ENCODE assay signal across 7 mouse cellular contexts in the genomic region with DNA sequence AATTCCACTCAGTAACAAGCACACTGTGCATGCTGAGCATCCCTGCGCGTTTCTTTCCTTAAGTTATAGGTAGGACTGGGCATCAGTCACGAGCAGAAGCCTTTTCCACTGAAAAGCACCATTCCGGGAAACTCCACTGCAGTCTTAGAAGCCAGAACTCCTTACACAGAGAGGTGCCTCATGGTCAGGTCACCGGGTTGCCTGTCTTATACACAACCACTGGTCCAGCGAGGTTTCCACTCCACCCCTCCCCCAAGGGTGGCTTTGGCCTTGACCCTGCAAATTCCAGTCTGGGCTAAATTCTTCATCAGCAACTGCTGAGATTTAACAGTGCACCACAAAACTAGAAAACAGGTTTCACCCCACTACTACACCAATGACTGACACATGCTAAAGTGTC. TPM values are rescaled to one million over a fixed set of nuclear protein-coding genes. Genes with fewer than 3 reads are reported as not detected.
DNase-seq lines count a peak whose midpoint lies in the region; ATAC-seq lines count a peak whose summit lies in the region.

No protein-coding gene starts in this region.

- H3K4me2 ChIP-seq in hindbrain, embryonic 13.5 days: peak overlapping the region; percentile 93
- H3K4me2 ChIP-seq in limb, embryonic 15.5 days: peak overlapping the region; percentile 97
- peak overlapping the region; percentile 97 for H3K4me2 ChIP-seq in stomach, embryonic 14.5 days (replicated peaks; ENCODE audit: low read depth, low read length)

- H3K4me3 ChIP-seq in hindbrain, embryonic 13.5 days: peak overlapping the region; percentile 87
- peak overlapping the region; percentile 83 for H3K4me3 ChIP-seq in limb, embryonic 15.5 days
- peak overlapping the region; percentile 82; the same call in 1 of the 2 replicates for H3K4me3 ChIP-seq in stomach, embryonic 14.5 days (ENCODE audit: low read depth, low read length)

- peaks cover 26% of the 10 kb centered on the region for H3K4me1 ChIP-seq in hindbrain, embryonic 13.5 days (replicated peaks)
- H3K4me1 ChIP-seq in limb, embryonic 15.5 days: peaks cover 14% of the 10 kb centered on the region
- H3K4me1 ChIP-seq in stomach, embryonic 14.5 days (ENCODE audit: control insufficient read depth, insufficient read depth, low read length): peaks cover 6% of the 10 kb centered on the region; the same call in 1 of the 2 replicates

- WGBS in hindbrain, embryonic 13.5 days: 27% methylated on average over 6 of the region's 6 CpGs
- WGBS in limb, embryonic 15.5 days: 43% methylated on average over 6 of the region's 6 CpGs
- WGBS in stomach, embryonic 14.5 days: 17% methylated on average over 6 of the region's 6 CpGs

- no peak for ATAC-seq in hindbrain, embryonic 13.5 days (ENCODE audit: low FRiP score)
- ATAC-seq in limb, embryonic 15.5 days (ENCODE audit: insufficient number of reproducible peaks, low FRiP score, low TSS enrichment, low read depth): no peak
- ATAC-seq in stomach, embryonic 14.5 days (ENCODE audit: insufficient number of reproducible peaks, insufficient read depth, low FRiP score, low read depth): no peak; the same call in 1 of the 2 replicates

- no peaks in the 10 kb centered on the region for H3K9me3 ChIP-seq in hindbrain, embryonic 13.5 days
- no peaks in the 10 kb centered on the region for H3K9me3 ChIP-seq in limb, embryonic 15.5 days
- no peaks in the 10 kb centered on the region for H3K9me3 ChIP-seq in stomach, embryonic 14.5 days (ENCODE audit: control insufficient read depth, low read depth, low read length)

- H3K9ac ChIP-seq in hindbrain, embryonic 13.5 days: peak overlapping the region; percentile 94
- no peak overlapping the region for H3K9ac ChIP-seq in limb, embryonic 15.5 days
- H3K9ac ChIP-seq in stomach, embryonic 14.5 days (replicated peaks; ENCODE audit: low read depth, low read length): no peak overlapping the region

- DNase-seq in adrenal gland, postnatal 25 days: peak; percentile 14
- DNase-seq in embryo, embryonic 9.5 days (ENCODE audit: extremely low spot score): peak; percentile 44
- DNase-seq in layer of hippocampus, adult 18-20 months (ENCODE audit: low spot score in 2 of 2): no peak
- no peak for DNase-seq in natural killer cell, adult 2 months (ENCODE audit: low spot score in 2 of 2)

- H3K36me3 ChIP-seq in hindbrain, embryonic 13.5 days: peaks cover 10% of the 10 kb centered on the region; the same call in 1 of the 2 replicates
- no peaks in the 10 kb centered on the region for H3K36me3 ChIP-seq in limb, embryonic 15.5 days
- H3K36me3 ChIP-seq in stomach, embryonic 14.5 days (ENCODE audit: control insufficient read depth, insufficient read depth, low read length): no peaks in the 10 kb centered on the region

- H3K27ac ChIP-seq in hindbrain, embryonic 13.5 days: no peak overlapping the region
- no peak overlapping the region for H3K27ac ChIP-seq in limb, embryonic 15.5 days
- H3K27ac ChIP-seq in stomach, embryonic 14.5 days (ENCODE audit: low read length): no peak overlapping the region

- H3K27me3 ChIP-seq in hindbrain, embryonic 13.5 days: peaks cover 13% of the 10 kb centered on the region
- H3K27me3 ChIP-seq in limb, embryonic 15.5 days: no peaks in the 10 kb centered on the region
- H3K27me3 ChIP-seq in stomach, embryonic 14.5 days (ENCODE audit: control insufficient read depth, insufficient read depth, low read length): no peaks in the 10 kb centered on the region

RNA-seq across cellular contexts. Expression of gene Nos1ap, which starts 1.3 kb away (rescaled TPM):
- 20.1 and 31.1 TPM in 2 replicates for total RNA-seq in adrenal gland, postnatal 25 days (2021)
- 17.8 and 17.9 TPM in 2 replicates for polyA plus RNA-seq in hindbrain, embryonic 13.5 days (2015; fragmentation: Nextera tagmentation; extraction: Ambion mirVana)
- 8.0 and 10.1 TPM in 2 replicates for polyA plus RNA-seq in limb, embryonic 15.5 days (2015; fragmentation: Nextera tagmentation; extraction: Ambion mirVana)
- polyA plus RNA-seq in stomach, embryonic 14.5 days (2014; fragmentation: Nextera tagmentation; extraction: Ambion mirVana): 17.2 TPM in 2 replicates
- total RNA-seq in layer of hippocampus, adult 18-20 months (2021): 100 to 1,000 TPM; 187 to 213 TPM

RNA-seq across cellular contexts. Expression of gene Olfml2b, which starts 56.0 kb away (rescaled TPM):
- total RNA-seq in adrenal gland, postnatal 25 days (2021): 6.7 and 7.0 TPM in 2 replicates
- polyA plus RNA-seq in hindbrain, embryonic 13.5 days (2015; fragmentation: Nextera tagmentation; extraction: Ambion mirVana): 5.2 and 6.1 TPM in 2 replicates
- polyA plus RNA-seq in limb, embryonic 15.5 days (2015; fragmentation: Nextera tagmentation; extraction: Ambion mirVana): 52.5 and 69.4 TPM in 2 replicates
- polyA plus RNA-seq in stomach, embryonic 14.5 days (2014; fragmentation: Nextera tagmentation; extraction: Ambion mirVana): 46.6 and 48.6 TPM in 2 replicates
- total RNA-seq in layer of hippocampus, adult 18-20 months (2021): 10 to 100 TPM; 38.6 to 43.0 TPM

Comparison
In these comparisons a context has a peak if more than half of its experiments do, and no peak if none do; other contexts are left out.
1. DNase-seq: peak in adrenal gland, postnatal 25 days (single experiment) and embryo, embryonic 9.5 days (single experiment); none in layer of hippocampus, adult 18-20 months (0 of 2) and natural killer cell, adult 2 months (0 of 2).
2. Peak in every context shown above with its lines, with median percentiles within 50 percentile points of each other: H3K4me2 ChIP-seq and H3K4me3 ChIP-seq.